Mouse (Mus musculus): ENCODE measurements at regions not wholly inside any gene's neighbourhood (a gene's known extent, or its start where the extent isn't known, plus 50 kb on each side); places are given as distances from the start of the nearest gene placed in this dataset.

DNA sequence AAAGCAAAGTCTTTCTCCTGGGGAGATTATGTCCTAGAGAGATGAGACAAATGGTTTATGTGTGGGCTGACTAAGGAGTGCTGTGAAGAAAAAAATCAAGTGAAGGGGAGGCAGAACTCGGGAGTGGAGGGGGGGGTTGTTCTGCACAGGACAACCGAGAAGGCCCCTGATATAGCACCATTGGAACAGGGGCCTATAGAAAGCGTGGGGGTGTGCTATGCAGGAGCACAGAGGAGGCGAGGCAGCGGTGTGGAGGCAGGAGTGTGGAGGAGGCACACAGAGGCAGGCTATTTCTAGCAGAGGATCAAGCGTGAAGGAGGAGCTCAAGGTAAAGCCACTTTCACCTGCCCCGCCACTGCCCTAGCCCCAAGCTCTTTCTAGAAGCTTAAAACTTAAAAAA is 88.0 kb upstream of the Dapk1 start:
- H3K4me2 ChIP-seq (ENCODE audit: low read depth, low read length) = no peak overlapping the region
- H3K4me3 ChIP-seq (ENCODE audit: low read length) = no peak overlapping the region
- no peaks in the 10 kb centered on the region for H3K9me3 ChIP-seq (replicated peaks; ENCODE audit: control insufficient read depth, low read length)
- no peaks in the 10 kb centered on the region for H3K4me1 ChIP-seq (ENCODE audit: control insufficient read depth, insufficient read depth, low read length)
- ATAC-seq (replicated peaks; ENCODE audit: extremely low read depth, insufficient read depth, low FRiP score) = no peak
- no peak overlapping the region for H3K9ac ChIP-seq (ENCODE audit: low read length)
- WGBS = 68% methylated on average over 7 of the region's 7 CpGs
- H3K36me3 ChIP-seq (ENCODE audit: control insufficient read depth, insufficient read depth) = no peaks in the 10 kb centered on the region
- H3K27ac ChIP-seq (ENCODE audit: low read length) = no peak overlapping the region
- H3K27me3 ChIP-seq (ENCODE audit: control insufficient read depth, insufficient read depth, low read length) = no peaks in the 10 kb centered on the region

DNA sequence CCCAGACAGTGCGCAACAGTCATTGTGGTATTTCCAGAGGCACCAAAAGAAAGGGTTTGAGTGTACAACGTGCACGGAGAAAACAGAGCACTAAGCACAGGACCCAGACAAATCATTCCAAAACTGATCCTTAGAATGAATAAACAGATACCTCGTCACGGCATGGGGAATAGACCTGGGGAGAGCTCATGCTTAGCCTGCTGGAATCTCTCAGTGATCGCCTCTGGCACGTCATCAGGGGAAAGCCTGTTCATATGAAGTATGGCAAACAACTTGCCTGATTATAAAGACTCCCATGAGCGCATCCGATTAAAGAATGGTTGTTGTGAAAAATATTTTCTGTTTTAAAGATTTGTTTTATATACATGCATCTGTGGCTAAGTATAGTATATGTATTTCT is 86.9 kb upstream of the Dapk1 start:
- H3K4me1 ChIP-seq (ENCODE audit: control insufficient read depth, insufficient read depth, low read length) = no peaks in the 10 kb centered on the region
- H3K9ac ChIP-seq (ENCODE audit: low read length) = no peak overlapping the region
- ATAC-seq (replicated peaks; ENCODE audit: extremely low read depth, insufficient read depth, low FRiP score) = no peak
- H3K4me2 ChIP-seq (ENCODE audit: low read depth, low read length) = no peak overlapping the region
- no peak overlapping the region for H3K27ac ChIP-seq (ENCODE audit: low read length)
- no peaks in the 10 kb centered on the region for H3K36me3 ChIP-seq (ENCODE audit: control insufficient read depth, insufficient read depth)
- no peaks in the 10 kb centered on the region for H3K27me3 ChIP-seq (ENCODE audit: control insufficient read depth, insufficient read depth, low read length)
- WGBS = 69% methylated on average over 9 of the region's 9 CpGs
- H3K4me3 ChIP-seq (ENCODE audit: low read length) = no peak overlapping the region
- H3K9me3 ChIP-seq (replicated peaks; ENCODE audit: control insufficient read depth, low read length) = no peaks in the 10 kb centered on the region

DNA sequence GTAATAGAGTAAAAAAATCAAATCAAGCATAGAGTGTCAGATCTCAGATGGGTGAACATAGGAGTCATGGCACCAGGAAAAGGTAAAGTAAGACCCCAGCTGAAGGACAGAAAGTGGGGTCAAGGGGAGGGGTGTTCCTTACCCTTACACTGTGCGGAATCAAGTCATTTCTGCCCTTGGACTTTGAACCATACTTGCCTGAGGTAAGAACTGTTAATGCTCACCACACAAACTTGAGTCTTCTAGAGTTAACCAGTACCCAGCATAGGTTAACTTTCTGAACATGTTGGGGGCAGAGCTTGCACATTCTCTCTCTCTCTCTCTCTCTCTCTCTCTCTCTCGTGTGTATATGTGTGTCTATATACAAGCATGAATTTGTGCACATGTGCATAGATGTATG is 83.7 kb upstream of the Dapk1 start:
- no peak overlapping the region for H3K27ac ChIP-seq (ENCODE audit: low read length)
- H3K4me2 ChIP-seq (ENCODE audit: low read depth, low read length) = no peak overlapping the region
- H3K36me3 ChIP-seq (ENCODE audit: control insufficient read depth, insufficient read depth) = no peaks in the 10 kb centered on the region
- no peaks in the 10 kb centered on the region for H3K27me3 ChIP-seq (ENCODE audit: control insufficient read depth, insufficient read depth, low read length)
- H3K9ac ChIP-seq (ENCODE audit: low read length) = no peak overlapping the region
- no peak for ATAC-seq (replicated peaks; ENCODE audit: extremely low read depth, insufficient read depth, low FRiP score)
- WGBS = 71% methylated on average over 2 of the region's 2 CpGs
- H3K4me3 ChIP-seq (ENCODE audit: low read length) = no peak overlapping the region
- no peaks in the 10 kb centered on the region for H3K4me1 ChIP-seq (ENCODE audit: control insufficient read depth, insufficient read depth, low read length)
- no peaks in the 10 kb centered on the region for H3K9me3 ChIP-seq (replicated peaks; ENCODE audit: control insufficient read depth, low read length)

DNA sequence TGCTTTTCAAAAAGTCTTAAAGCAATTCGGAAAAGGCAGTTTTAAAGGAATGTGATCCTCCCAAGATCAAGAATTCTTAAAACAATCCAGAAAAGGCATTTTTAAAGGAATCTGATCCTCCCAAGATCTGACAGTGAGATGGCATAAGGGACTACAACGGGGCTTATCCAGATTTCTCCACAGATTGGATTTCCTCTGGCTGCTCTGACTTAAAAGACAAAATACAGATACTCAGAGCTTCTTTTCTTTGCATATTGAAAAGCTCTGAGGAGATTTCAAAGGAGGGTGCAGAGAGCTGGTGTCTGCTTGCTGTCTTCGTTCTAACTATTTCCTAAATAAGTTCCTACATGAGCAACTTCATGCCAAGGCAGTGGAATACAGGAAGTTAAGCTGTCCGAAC is 82.0 kb upstream of the Dapk1 start:
- H3K4me1 ChIP-seq (ENCODE audit: control insufficient read depth, insufficient read depth, low read length) = no peaks in the 10 kb centered on the region
- no peaks in the 10 kb centered on the region for H3K27me3 ChIP-seq (ENCODE audit: control insufficient read depth, insufficient read depth, low read length)
- no peaks in the 10 kb centered on the region for H3K36me3 ChIP-seq (ENCODE audit: control insufficient read depth, insufficient read depth)
- WGBS = 48% methylated on average over 4 of the region's 4 CpGs
- H3K4me2 ChIP-seq (ENCODE audit: low read depth, low read length) = no peak overlapping the region
- H3K27ac ChIP-seq (ENCODE audit: low read length) = no peak overlapping the region
- no peak overlapping the region for H3K9ac ChIP-seq (ENCODE audit: low read length)
- no peaks in the 10 kb centered on the region for H3K9me3 ChIP-seq (replicated peaks; ENCODE audit: control insufficient read depth, low read length)
- no peak for ATAC-seq (replicated peaks; ENCODE audit: extremely low read depth, insufficient read depth, low FRiP score)
- H3K4me3 ChIP-seq (ENCODE audit: low read length) = no peak overlapping the region

DNA sequence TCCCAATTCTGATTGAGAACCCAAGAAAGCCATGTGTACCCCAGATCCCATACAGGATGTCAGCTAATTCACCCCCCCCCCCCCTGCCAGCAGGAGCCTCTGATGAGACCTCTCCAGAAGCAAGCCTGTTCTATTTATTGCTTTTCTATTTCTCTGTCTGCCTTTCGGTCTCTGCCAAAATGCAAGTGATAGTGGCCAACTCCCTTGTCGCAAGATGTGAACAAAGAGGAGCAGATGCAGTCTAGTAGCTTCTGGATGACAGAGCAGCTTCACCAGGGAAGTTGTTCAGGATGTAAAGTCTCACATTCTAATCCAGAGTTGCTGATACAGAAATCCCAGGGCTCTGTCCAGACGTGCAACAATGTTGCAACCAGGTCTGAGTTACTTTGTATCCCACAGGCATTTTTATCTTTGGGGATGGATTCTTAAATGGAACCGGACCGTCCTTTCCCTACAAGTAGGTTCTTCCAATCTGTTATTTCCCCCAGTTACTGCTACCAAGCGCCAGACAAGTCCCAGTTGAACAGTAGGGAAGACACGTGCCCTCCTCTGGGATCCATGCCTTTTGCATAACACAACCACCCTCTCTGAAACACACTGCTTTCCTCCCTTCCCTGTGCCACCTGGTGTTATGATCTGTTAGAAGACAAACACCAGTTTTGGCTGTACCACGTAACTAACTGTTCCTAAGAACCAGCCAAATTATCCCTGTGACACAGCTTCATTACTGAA is 78.9 kb upstream of the Dapk1 start:
- H3K4me2 ChIP-seq (ENCODE audit: low read depth, low read length) = no peak overlapping the region
- H3K36me3 ChIP-seq (ENCODE audit: control insufficient read depth, insufficient read depth) = no peaks in the 10 kb centered on the region
- 43% methylated on average over 8 of the region's 8 CpGs for WGBS
- ATAC-seq (replicated peaks; ENCODE audit: extremely low read depth, insufficient read depth, low FRiP score) = no peak
- H3K9me3 ChIP-seq (replicated peaks; ENCODE audit: control insufficient read depth, low read length) = no peaks in the 10 kb centered on the region
- H3K9ac ChIP-seq (ENCODE audit: low read length) = no peak overlapping the region
- H3K27me3 ChIP-seq (ENCODE audit: control insufficient read depth, insufficient read depth, low read length) = no peaks in the 10 kb centered on the region
- H3K27ac ChIP-seq (ENCODE audit: low read length) = no peak overlapping the region
- H3K4me1 ChIP-seq (ENCODE audit: control insufficient read depth, insufficient read depth, low read length) = no peaks in the 10 kb centered on the region
- no peak overlapping the region for H3K4me3 ChIP-seq (ENCODE audit: low read length)

DNA sequence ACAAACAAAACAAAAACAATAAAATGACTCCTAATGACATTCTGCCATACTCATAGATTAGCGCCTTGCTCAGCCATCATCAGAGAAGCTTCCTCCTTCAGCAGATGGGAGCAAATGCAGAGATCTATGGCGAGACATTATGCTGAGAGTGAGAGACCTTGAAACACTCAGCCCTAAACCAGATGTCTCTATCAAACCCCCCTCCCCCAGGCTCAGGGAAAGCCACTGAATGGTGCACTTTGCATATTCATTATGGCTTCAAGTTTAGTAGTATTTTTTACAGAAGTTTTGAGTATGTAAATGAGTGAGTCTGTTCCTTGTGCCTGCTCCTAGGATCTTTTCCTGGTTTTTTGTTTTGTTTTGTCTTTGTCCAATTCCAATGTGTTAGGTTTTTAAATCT is 73.9 kb upstream of the Dapk1 start:
- Histone ChIP-seq H3K9me3 (replicated peaks; ENCODE audit: control insufficient read depth, low read length) (no peaks in the 10 kb centered on the region), H3K36me3 (ENCODE audit: control insufficient read depth, insufficient read depth) (no peaks in the 10 kb centered on the region), H3K9ac (ENCODE audit: low read length) (no peak overlapping the region), H3K4me3 (ENCODE audit: low read length) (no peak overlapping the region), H3K27ac (ENCODE audit: low read length) (no peak overlapping the region), H3K4me2 (ENCODE audit: low read depth, low read length) (no peak overlapping the region), H3K27me3 (ENCODE audit: control insufficient read depth, insufficient read depth, low read length) (no peaks in the 10 kb centered on the region), H3K4me1 (ENCODE audit: control insufficient read depth, insufficient read depth, low read length) (no peaks in the 10 kb centered on the region)
- 80% methylated on average over 2 of the region's 2 CpGs for WGBS
- no peak for ATAC-seq (replicated peaks; ENCODE audit: extremely low read depth, insufficient read depth, low FRiP score)

DNA sequence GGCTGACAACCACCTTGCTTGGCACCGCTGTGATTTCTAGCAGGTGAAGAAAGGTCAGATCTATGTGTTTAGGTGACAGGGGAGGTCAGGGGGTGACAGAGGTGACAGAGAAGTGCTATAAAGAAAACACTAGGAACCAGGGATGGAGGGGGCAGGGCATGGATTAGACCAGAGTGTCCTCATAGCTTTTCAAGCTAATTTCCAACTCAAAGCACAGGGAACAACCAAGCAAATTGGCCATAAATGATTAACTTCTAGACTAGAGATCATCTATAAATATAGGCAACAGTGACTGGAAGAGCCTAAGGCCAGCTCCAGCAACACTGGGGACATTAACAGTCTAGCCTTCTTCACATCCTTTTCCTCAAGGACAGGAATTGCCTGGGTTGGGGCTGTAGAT is 72.9 kb upstream of the Dapk1 start:
- H3K27ac ChIP-seq (ENCODE audit: low read length) = no peak overlapping the region
- H3K9me3 ChIP-seq (replicated peaks; ENCODE audit: control insufficient read depth, low read length) = no peaks in the 10 kb centered on the region
- H3K27me3 ChIP-seq (ENCODE audit: control insufficient read depth, insufficient read depth, low read length) = no peaks in the 10 kb centered on the region
- no peak overlapping the region for H3K4me3 ChIP-seq (ENCODE audit: low read length)
- H3K36me3 ChIP-seq (ENCODE audit: control insufficient read depth, insufficient read depth) = no peaks in the 10 kb centered on the region
- ATAC-seq (replicated peaks; ENCODE audit: extremely low read depth, insufficient read depth, low FRiP score) = no peak
- WGBS = 67% methylated on average over 1 of the region's 1 CpGs
- H3K4me1 ChIP-seq (ENCODE audit: control insufficient read depth, insufficient read depth, low read length) = no peaks in the 10 kb centered on the region
- no peak overlapping the region for H3K4me2 ChIP-seq (ENCODE audit: low read depth, low read length)
- H3K9ac ChIP-seq (ENCODE audit: low read length) = no peak overlapping the region

DNA sequence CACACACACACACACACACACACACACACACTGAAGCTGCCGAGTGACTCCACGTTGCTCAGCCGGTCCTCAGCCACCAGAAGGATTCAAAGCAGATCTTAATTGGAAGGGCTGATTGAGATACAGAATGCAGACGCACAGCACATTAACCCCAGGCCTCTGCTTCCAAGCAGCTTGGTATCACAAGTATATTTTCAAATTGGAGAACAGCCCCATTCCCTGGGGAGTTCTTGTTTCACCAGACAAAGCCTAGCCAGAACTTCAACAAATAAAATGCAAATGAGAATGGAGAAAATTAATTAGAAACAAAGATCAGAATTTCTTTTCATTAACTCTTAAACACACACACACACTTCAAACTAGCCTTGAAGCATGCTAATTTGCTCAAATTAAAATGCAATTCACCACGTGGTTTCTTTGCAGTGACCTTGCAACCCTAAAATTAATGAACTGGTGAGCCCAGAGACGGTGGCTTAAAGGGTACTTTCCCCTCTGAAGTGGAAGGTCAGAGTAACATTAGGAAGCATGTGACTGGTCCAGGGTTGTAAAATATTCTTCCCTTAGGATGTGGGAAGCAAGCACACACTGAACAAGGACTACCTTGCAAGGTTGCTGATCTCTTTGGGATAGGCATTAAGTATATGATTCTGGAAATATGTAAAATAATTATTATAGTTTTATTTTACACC is 72.2 kb upstream of the Dapk1 start:
- H3K27ac ChIP-seq (ENCODE audit: low read length) = no peak overlapping the region
- ATAC-seq (replicated peaks; ENCODE audit: extremely low read depth, insufficient read depth, low FRiP score) = no peak
- no peaks in the 10 kb centered on the region for H3K36me3 ChIP-seq (ENCODE audit: control insufficient read depth, insufficient read depth)
- no peaks in the 10 kb centered on the region for H3K9me3 ChIP-seq (replicated peaks; ENCODE audit: control insufficient read depth, low read length)
- no peak overlapping the region for H3K4me2 ChIP-seq (ENCODE audit: low read depth, low read length)
- no peaks in the 10 kb centered on the region for H3K27me3 ChIP-seq (ENCODE audit: control insufficient read depth, insufficient read depth, low read length)
- 47% methylated on average over 6 of the region's 6 CpGs for WGBS
- H3K4me1 ChIP-seq (ENCODE audit: control insufficient read depth, insufficient read depth, low read length) = no peaks in the 10 kb centered on the region
- H3K9ac ChIP-seq (ENCODE audit: low read length) = no peak overlapping the region
- no peak overlapping the region for H3K4me3 ChIP-seq (ENCODE audit: low read length)

DNA sequence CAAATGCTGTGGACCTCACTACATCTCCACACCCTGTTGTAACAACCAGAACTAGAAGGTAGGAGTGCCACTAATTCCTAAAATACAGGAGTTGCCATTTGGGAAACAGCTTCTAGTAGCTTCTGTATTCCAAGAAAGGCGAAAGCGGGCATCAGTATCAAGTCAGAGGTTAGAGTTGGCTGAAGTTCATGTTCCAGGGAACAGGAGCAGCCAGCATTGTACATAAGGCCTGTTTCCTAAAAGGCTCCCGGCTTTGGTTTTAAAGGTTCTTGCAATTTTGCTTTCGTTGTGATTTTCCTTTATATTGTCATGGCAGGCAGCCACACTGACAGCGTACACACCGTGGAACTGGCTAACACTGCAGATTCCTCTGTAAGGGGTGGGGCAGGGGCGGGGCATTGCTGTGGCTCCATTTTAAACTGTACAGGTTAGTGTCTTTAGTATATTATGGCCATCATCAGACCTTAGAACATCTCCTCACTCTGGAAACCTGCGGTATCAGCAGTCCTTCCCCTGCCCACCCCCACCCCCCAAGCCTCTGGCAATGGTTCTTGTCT is 67.8 kb upstream of the Dapk1 start:
- no peak overlapping the region for H3K4me3 ChIP-seq (ENCODE audit: low read length)

More for the DNA sequence above, 67.8 kb upstream of the Dapk1 start:
- H3K36me3 ChIP-seq (ENCODE audit: control insufficient read depth, insufficient read depth) = no peaks in the 10 kb centered on the region
- no peak overlapping the region for H3K27ac ChIP-seq (ENCODE audit: low read length)
- no peak overlapping the region for H3K9ac ChIP-seq (ENCODE audit: low read length)
- 66% methylated on average over 8 of the region's 8 CpGs for WGBS
- no peaks in the 10 kb centered on the region for H3K9me3 ChIP-seq (replicated peaks; ENCODE audit: control insufficient read depth, low read length)
- no peaks in the 10 kb centered on the region for H3K27me3 ChIP-seq (ENCODE audit: control insufficient read depth, insufficient read depth, low read length)
- ATAC-seq (replicated peaks; ENCODE audit: extremely low read depth, insufficient read depth, low FRiP score) = no peak
- H3K4me1 ChIP-seq (ENCODE audit: control insufficient read depth, insufficient read depth, low read length) = no peaks in the 10 kb centered on the region
- H3K4me2 ChIP-seq (ENCODE audit: low read depth, low read length) = no peak overlapping the region

Measured in heart, embryonic 16.5 days (tissue).